Mouse (Mus musculus) stomach, postnatal 0 days (tissue): ENCODE measurements at regions not wholly inside any gene's neighbourhood (a gene's known extent, or its start where the extent isn't known, plus 50 kb on each side); places are given as distances from the start of the nearest gene placed in this dataset.
A peak's percentile ranks its signal among the peaks of the same experiment; 100 is the strongest.

Source experiments
- ATAC-seq: fragments of 200-750 bp; cut with Nextera tagmentation; 2 replicates; pipeline ENCODE4 v1.8.0; 2017; ENCODE audit not compliant: low FRiP score, low TSS enrichment
- DNase-seq: peaks from one replicate; pipeline ENCODE4 v3.0.0-alpha.2; 2016; ENCODE audit warnings: low spot score
- H3K27ac ChIP-seq: fragments of 300-500 bp; sonication (generic); replicated peaks from 2 replicates; pipeline ENCODE4 v1.5.1; 2014; ENCODE audit warnings: mild to moderate bottlenecking, control low read depth
- H3K27me3 ChIP-seq: fragments of 300-500 bp; sonication (generic); 2 replicates; pipeline ENCODE4 v1.6.1; 2014; ENCODE audit warnings: low read length; ENCODE audit not compliant: control insufficient read depth, insufficient read depth
- H3K36me3 ChIP-seq: fragments of 300-500 bp; sonication (generic); 2 replicates; pipeline ENCODE4 v1.6.1; 2014; ENCODE audit warnings: low read length, mixed read lengths; ENCODE audit not compliant: control insufficient read depth, insufficient read depth
- H3K4me1 ChIP-seq: fragments of 300-500 bp; sonication (generic); replicated peaks from 2 replicates; pipeline ENCODE4 v1.6.1; 2014; ENCODE audit warnings: antibody characterized with exemption; ENCODE audit not compliant: control insufficient read depth, insufficient read depth
- H3K4me2 ChIP-seq: fragments of 300-500 bp; sonication (generic); replicated peaks from 2 replicates; pipeline ENCODE4 v1.6.1; 2014; ENCODE audit warnings: low read depth, mild to moderate bottlenecking, control low read depth, moderate library complexity
- H3K4me3 ChIP-seq: fragments of 300-500 bp; sonication (generic); 2 replicates; pipeline ENCODE4 v1.5.1; 2014; ENCODE audit warnings: low read depth, low read length, control low read depth
- H3K9ac ChIP-seq: fragments of 300-500 bp; sonication (generic); 2 replicates; pipeline ENCODE4 v1.6.1; 2014; ENCODE audit warnings: mild to moderate bottlenecking, low read length, control low read depth, mixed read lengths
- H3K9me3 ChIP-seq: fragments of 300-500 bp; sonication (generic); 2 replicates; pipeline ENCODE4 v1.6.1; 2016; ENCODE audit warnings: low read length; ENCODE audit not compliant: control insufficient read depth
- CTCF ChIP-seq: IDR thresholded peaks from 2 replicates; pipeline ENCODE4 v1.5.1; 2016; ENCODE audit warnings: antibody characterized with exemption, low read depth, mild to moderate bottlenecking, moderate library complexity
- EP300 ChIP-seq: optimal IDR thresholded peaks from 2 replicates; pipeline ENCODE3; 2016; ENCODE audit warnings: antibody characterized with exemption
- WGBS: fragments of 180-500 bp; shearing (Covaris S2); extraction: QIAGEN DNeasy Blood & Tissue Kit; methylation state at CpG from one replicate; pipeline ENCODE4 v1.1.7; 2014; 5-methylcytosine and 5-hydroxymethylcytosine counted together

- Histone ChIP-seq H3K4me3 (no peak overlapping the region), H3K4me2 (0 out of 2 replicates have a peak overlapping the region, but pooled peaks have one; percentile 3), H3K4me1 (no peaks in the 10 kb centered on the region), H3K27me3 (no peaks in the 10 kb centered on the region), H3K9me3 (no peaks in the 10 kb centered on the region), H3K36me3 (no peaks in the 10 kb centered on the region), H3K9ac (no peak overlapping the region; the same call in 1 of the 2 replicates), H3K27ac (no peak overlapping the region)
- TF ChIP-seq EP300 = no peak
- no peak for TF ChIP-seq CTCF
- WGBS = 8% methylated on average over 8 of the region's 8 CpGs
- DNase-seq = peak; percentile 64
- no peak for ATAC-seq
These were observed 551.6 kb upstream of the Mgmt start for GRCm38 (mm10) chr7:136342822-136343221.

- Histone ChIP-seq H3K4me3 (no peak overlapping the region), H3K4me2 (no peak overlapping the region), H3K9ac (no peak overlapping the region), H3K4me1 (no peaks in the 10 kb centered on the region), H3K36me3 (no peaks in the 10 kb centered on the region), H3K9me3 (no peaks in the 10 kb centered on the region), H3K27ac (no peak overlapping the region), H3K27me3 (no peaks in the 10 kb centered on the region)
- no peak for DNase-seq
- TF ChIP-seq EP300 (no peak), CTCF (no peak)
- WGBS = 75% methylated on average over 4 of the region's 4 CpGs
- no peak for ATAC-seq
These were observed 550.9 kb upstream of the Mgmt start for GRCm38 (mm10) chr7:136343494-136343893.

GRCm38 (mm10) chr7:136345051-136345450, 549.4 kb upstream of the Mgmt start:
- DNase-seq (no peak), ATAC-seq (no peak)
- Histone ChIP-seq H3K9ac (no peak overlapping the region), H3K9me3 (no peaks in the 10 kb centered on the region), H3K4me3 (no peak overlapping the region), H3K36me3 (no peaks in the 10 kb centered on the region), H3K4me1 (no peaks in the 10 kb centered on the region), H3K27ac (no peak overlapping the region), H3K27me3 (no peaks in the 10 kb centered on the region), H3K4me2 (no peak overlapping the region)
- 74% methylated on average over 3 of the region's 3 CpGs for WGBS
- no peak for TF ChIP-seq EP300
- no peak for TF ChIP-seq CTCF

- Histone ChIP-seq H3K27ac (no peak overlapping the region), H3K9ac (no peak overlapping the region), H3K27me3 (no peaks in the 10 kb centered on the region), H3K4me1 (no peaks in the 10 kb centered on the region), H3K4me2 (no peak overlapping the region), H3K36me3 (no peaks in the 10 kb centered on the region), H3K4me3 (no peak overlapping the region), H3K9me3 (no peaks in the 10 kb centered on the region)
- no peak for DNase-seq
- no peak for TF ChIP-seq CTCF
- TF ChIP-seq EP300 = no peak
- ATAC-seq = no peak
- 50% methylated on average over 4 of the region's 4 CpGs for WGBS
These were observed 547.9 kb upstream of the Mgmt start for GRCm38 (mm10) chr7:136346531-136346930.

GRCm38 (mm10) chr7:136348309-136348708, 546.1 kb upstream of the Mgmt start:
- no peak for ATAC-seq
- DNase-seq = no peak
- Histone ChIP-seq H3K4me2 (no peak overlapping the region), H3K4me1 (no peaks in the 10 kb centered on the region), H3K36me3 (no peaks in the 10 kb centered on the region), H3K9ac (no peak overlapping the region), H3K4me3 (no peak overlapping the region), H3K27ac (no peak overlapping the region), H3K9me3 (no peaks in the 10 kb centered on the region), H3K27me3 (no peaks in the 10 kb centered on the region)
- no peak for TF ChIP-seq CTCF
- WGBS = 35% methylated on average over 1 of the region's 1 CpGs

GRCm38 (mm10) chr7:136349651-136350050, 544.8 kb upstream of the Mgmt start:
- no peak for DNase-seq
- Histone ChIP-seq H3K9ac (no peak overlapping the region), H3K4me2 (no peak overlapping the region), H3K4me1 (no peaks in the 10 kb centered on the region), H3K9me3 (no peaks in the 10 kb centered on the region), H3K36me3 (no peaks in the 10 kb centered on the region), H3K27ac (no peak overlapping the region), H3K27me3 (no peaks in the 10 kb centered on the region), H3K4me3 (no peak overlapping the region)
- TF ChIP-seq CTCF (no peak), EP300 (no peak)
- ATAC-seq = no peak
- 88% methylated on average over 14 of the region's 14 CpGs for WGBS
